Mouse (Mus musculus): ENCODE results near the gene Mllt3.

DNA sequence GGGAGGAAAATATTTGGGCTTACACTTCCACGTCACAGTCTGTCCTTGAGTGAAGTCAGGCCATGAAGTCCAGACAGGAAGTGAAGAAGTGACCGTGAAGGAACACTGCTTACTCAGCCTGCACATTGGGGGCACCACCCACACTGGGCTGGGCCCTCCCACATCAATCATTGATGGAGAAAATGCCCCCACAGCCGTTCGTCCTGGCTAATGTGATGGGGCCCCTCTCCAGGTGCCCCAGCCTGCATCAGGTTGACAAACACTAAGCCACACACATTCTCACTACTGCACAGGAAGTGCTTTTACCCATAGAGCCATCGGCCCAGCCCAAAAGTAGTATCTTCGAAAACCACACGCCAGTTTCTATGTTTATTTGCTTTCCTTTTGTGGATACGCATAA lies 13.1 kb upstream of the Mllt3 start:
- no peak for TF ChIP-seq CTCF (conservative IDR thresholded peaks at IDR 0.05; ENCODE audit: low read length)
- TF ChIP-seq POU5F1 (IDR thresholded peaks at IDR 0.05; ENCODE audit: borderline replicate concordance, low read length) = no peak
